Mouse (Mus musculus): Measurements from ENCODE around the gene Twnk. TPM values are rescaled to one million over a fixed set of nuclear protein-coding genes. Genes with fewer than 3 reads are reported as not detected.

Twnk gene
- polyA plus RNA-seq, 1 experiment, result 6.1 TPM

DNA sequence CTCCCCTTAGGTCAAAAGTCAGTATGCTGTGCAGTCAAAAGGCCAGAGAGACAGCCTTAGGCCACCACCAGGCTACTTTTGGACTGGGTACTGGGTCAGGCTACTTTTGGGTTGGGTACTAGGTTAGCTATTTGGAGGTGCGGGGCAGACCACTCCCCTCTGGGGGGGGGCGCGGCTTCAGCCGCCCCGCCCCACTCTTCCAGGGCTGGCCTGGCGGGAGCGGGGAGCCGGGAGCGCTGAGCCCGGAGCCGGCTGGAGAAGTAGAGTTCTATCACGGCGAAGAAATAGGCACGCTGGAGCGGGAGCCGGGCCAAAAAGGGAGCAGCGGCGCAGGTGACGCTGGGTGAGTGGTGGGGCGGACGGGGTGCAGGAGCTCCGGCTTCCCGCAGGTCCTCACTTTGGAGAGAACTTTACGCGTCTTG, 9.5 kb downstream of the Twnk start:
- DNase-seq (ENCODE audit: low read depth in 1 of 2, low spot score in 2 of 2), result no peak
- H3K4me1 ChIP-seq (ENCODE audit: control insufficient read depth, insufficient read depth, insufficient read length), result peaks cover 15% of the 10 kb centered on the region; the same call in 1 of the 2 replicates
- H3K27ac ChIP-seq (ENCODE audit: insufficient read depth, low read length), result peak overlapping the region; percentile 55; the same call in 1 of the 2 replicates
- peak overlapping the region; percentile 69 for H3K4me3 ChIP-seq (ENCODE audit: extremely low read depth, insufficient read depth, insufficient read length)
- H3K27me3 ChIP-seq (ENCODE audit: control insufficient read depth, insufficient read depth, low read length), result peaks cover 11% of the 10 kb centered on the region
- peaks cover 2% of the 10 kb centered on the region; the same call in 1 of the 2 replicates for H3K36me3 ChIP-seq (ENCODE audit: control insufficient read depth, insufficient read depth, low read length)
- WGBS, result 2% methylated on average over 25 of the region's 25 CpGs
- no peak for TF ChIP-seq CTCF (IDR thresholded peaks at IDR 0.05; ENCODE audit: extremely low read depth, insufficient read depth, insufficient read length, insufficient replicate concordance)
- TF ChIP-seq POLR2A (IDR thresholded peaks at IDR 0.05; ENCODE audit: low read depth, low read length), result no peak

DNA sequence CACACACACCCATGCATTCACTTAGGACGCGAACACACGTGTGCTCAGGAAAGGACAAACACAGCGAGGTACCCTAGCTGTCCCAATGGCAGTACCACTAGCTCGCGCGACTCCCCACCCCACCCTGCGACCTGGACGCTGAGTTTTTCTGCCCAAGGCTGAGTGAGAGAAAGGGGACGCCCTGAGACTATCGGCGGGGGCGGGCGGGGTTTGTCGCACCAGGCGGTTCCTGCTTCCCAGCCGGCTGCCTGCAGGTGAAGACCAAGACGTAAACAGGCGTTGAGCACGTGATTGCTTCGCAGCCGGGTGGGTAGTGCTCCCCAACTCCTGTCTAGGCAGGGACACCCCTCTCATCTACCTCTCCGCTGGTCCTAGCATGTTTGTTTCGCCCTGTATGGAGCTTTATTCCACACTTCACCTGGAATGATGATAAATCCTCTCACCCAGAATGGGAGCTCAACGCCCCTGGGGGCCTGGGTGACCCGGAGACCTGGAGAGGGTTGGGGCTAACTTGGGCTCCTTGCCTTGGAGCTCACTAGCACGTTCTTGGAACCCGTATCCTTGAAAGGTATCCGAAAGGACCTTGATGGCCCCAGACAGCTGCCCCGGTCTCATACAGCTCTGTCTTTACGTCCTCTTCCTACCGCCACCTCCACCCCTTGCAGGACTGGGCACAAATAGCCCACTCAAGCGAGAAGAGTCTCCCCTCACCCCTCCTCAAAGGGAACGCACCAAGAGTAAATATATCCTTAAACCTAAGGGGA, 10.2 kb downstream of the Twnk start:
- WGBS, result under 1% methylated on average over 31 of the region's 34 CpGs
- peak overlapping the region; percentile 55 for H3K27ac ChIP-seq (ENCODE audit: insufficient read depth, low read length)
- DNase-seq (ENCODE audit: low read depth in 1 of 2, low spot score in 2 of 2), result peak in 1 of 2 experiments; percentile 63

DNA sequence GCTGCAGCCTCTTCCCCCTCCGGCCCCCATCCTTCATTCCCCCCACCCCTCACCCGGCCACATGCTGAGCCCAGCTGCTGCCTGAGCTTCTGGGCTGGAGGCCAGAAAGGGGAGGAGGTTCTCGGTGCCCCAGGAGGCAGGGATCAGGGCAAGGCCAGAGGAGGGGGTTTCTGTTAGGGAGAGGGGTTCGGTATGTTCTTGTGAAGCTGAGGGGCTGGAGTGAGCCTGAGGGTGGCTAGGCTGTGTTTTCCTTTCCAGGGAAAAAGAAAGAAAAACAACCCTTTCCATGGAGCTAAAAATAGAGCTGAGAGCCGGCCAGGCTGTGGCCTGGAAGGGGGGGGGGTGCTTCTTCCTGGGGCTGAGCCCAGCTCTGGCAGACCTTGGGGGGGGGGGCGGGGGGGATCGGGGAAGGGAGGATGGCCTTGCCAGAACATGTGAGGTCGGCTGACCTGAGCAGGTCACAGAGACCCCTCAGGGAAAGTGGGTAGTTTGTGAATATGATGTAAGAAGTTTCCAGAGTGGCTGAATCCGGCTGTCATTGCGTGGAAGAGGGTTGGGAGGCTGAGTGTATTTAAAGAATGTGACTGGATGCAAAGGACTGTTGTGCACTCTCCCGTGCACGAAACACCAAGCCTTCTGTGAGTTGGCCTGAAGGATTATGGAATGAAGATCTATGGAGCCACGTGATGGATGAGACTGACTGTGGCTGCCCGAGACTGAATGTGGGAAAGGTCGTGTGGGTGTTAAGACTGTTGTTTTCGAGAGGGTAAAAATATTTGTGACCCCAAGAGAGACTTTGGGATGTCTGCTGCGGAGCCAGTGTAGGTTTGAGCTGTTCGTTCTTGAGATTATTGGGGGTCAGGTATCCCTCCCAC, 11.1 kb downstream of the Twnk start:
- WGBS, result 4% methylated on average over 18 of the region's 18 CpGs
- TF ChIP-seq POLR2A (IDR thresholded peaks at IDR 0.05; ENCODE audit: low read depth, low read length), result no peak
- TF ChIP-seq CTCF (IDR thresholded peaks at IDR 0.05; ENCODE audit: extremely low read depth, insufficient read depth, insufficient read length, insufficient replicate concordance), result no peak
- peaks cover 15% of the 10 kb centered on the region; the same call in 1 of the 2 replicates for H3K4me1 ChIP-seq (ENCODE audit: control insufficient read depth, insufficient read depth, insufficient read length)
- no peaks in the 10 kb centered on the region; the same call in 1 of the 2 replicates for H3K36me3 ChIP-seq (ENCODE audit: control insufficient read depth, insufficient read depth, low read length)
- peak overlapping the region; percentile 58; the same call in 1 of the 2 replicates for H3K27ac ChIP-seq (ENCODE audit: insufficient read depth, low read length)
- peaks cover 11% of the 10 kb centered on the region for H3K27me3 ChIP-seq (ENCODE audit: control insufficient read depth, insufficient read depth, low read length)
- no peak for DNase-seq (ENCODE audit: low read depth in 1 of 2, low spot score in 2 of 2)
- H3K4me3 ChIP-seq (ENCODE audit: extremely low read depth, insufficient read depth, insufficient read length), result peak overlapping the region; percentile 69; the same call in 1 of the 2 replicates

More for the DNA sequence above, 10.2 kb downstream of the Twnk start:
- peaks cover 11% of the 10 kb centered on the region for H3K27me3 ChIP-seq (ENCODE audit: control insufficient read depth, insufficient read depth, low read length)
- peaks cover 15% of the 10 kb centered on the region; the same call in 1 of the 2 replicates for H3K4me1 ChIP-seq (ENCODE audit: control insufficient read depth, insufficient read depth, insufficient read length)
- no peak for TF ChIP-seq CTCF (IDR thresholded peaks at IDR 0.05; ENCODE audit: extremely low read depth, insufficient read depth, insufficient read length, insufficient replicate concordance)
- no peaks in the 10 kb centered on the region; the same call in 1 of the 2 replicates for H3K36me3 ChIP-seq (ENCODE audit: control insufficient read depth, insufficient read depth, low read length)
- H3K4me3 ChIP-seq (ENCODE audit: extremely low read depth, insufficient read depth, insufficient read length), result peak overlapping the region; percentile 69

DNA sequence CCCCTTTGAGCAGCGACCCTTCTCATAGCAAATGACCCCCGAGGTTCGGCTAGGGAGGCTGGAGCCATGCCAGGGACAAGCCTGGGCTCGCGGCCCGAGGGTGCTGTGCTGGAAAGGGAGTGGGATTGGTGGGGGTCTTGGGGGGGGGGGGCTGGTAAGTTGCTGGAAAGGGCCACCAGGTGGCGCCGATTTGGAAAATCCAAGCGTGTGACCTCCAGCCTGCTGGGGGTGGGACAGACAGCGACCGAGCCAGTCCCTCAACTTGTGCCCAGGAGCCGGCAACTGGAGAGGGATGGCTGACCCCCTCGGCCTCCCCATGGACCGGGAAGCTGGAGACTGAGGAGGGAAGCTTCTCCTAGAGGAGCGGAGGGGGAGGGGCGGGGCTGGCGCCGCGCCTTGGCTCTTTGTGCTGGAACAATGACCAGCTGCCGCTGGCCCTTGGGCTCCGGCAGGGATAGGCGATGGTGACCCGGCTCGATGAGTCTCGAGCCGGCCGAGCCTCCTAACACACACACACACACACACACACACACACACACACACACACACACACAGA, 11.8 kb downstream of the Twnk start:
- peak overlapping the region; percentile 54 for H3K4me3 ChIP-seq (ENCODE audit: extremely low read depth, insufficient read depth, insufficient read length)
- peaks cover 11% of the 10 kb centered on the region for H3K27me3 ChIP-seq (ENCODE audit: control insufficient read depth, insufficient read depth, low read length)
- H3K36me3 ChIP-seq (ENCODE audit: control insufficient read depth, insufficient read depth, low read length), result no peaks in the 10 kb centered on the region
- H3K27ac ChIP-seq (ENCODE audit: insufficient read depth, low read length), result peak overlapping the region; percentile 58
- DNase-seq (ENCODE audit: low read depth in 1 of 2, low spot score in 2 of 2), result peak in 1 of 2 experiments; percentile 17
- WGBS, result 0% methylated on average over 16 of the region's 27 CpGs
- peaks cover 15% of the 10 kb centered on the region; the same call in 1 of the 2 replicates for H3K4me1 ChIP-seq (ENCODE audit: control insufficient read depth, insufficient read depth, insufficient read length)
- TF ChIP-seq CTCF (IDR thresholded peaks at IDR 0.05; ENCODE audit: extremely low read depth, insufficient read depth, insufficient read length, insufficient replicate concordance), result no peak
- no peak for TF ChIP-seq POLR2A (IDR thresholded peaks at IDR 0.05; ENCODE audit: low read depth, low read length)

DNA sequence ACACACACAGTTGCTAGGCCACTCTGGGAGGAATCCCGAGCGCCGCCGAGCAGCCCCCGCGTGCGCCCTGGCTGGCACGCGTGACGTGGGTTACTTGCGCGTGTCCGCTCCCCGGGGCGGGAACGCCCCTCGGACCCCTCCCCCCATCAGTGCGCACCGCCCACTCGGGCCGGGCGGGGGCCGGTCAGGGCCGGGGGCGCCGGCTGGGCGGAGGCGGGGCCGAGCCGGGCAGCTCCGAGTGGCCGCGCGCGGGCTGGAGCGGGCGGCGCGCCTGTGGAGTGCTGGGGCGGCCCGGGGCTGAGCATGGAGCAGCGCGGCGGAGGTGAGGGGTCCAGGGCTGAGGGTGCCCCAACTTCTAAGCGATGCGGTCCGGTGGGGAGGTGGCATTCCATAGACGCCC, 12.4 kb downstream of the Twnk start:
- peak overlapping the region; percentile 54 for H3K4me3 ChIP-seq (ENCODE audit: extremely low read depth, insufficient read depth, insufficient read length)
- 2% methylated on average over 43 of the region's 48 CpGs for WGBS
- H3K36me3 ChIP-seq (ENCODE audit: control insufficient read depth, insufficient read depth, low read length), result no peaks in the 10 kb centered on the region
- peak overlapping the region; percentile 58; the same call in 1 of the 2 replicates for H3K27ac ChIP-seq (ENCODE audit: insufficient read depth, low read length)
- peak in 1 of 2 experiments; percentile 26 for DNase-seq (ENCODE audit: low read depth in 1 of 2, low spot score in 2 of 2)
- TF ChIP-seq CTCF (IDR thresholded peaks at IDR 0.05; ENCODE audit: extremely low read depth, insufficient read depth, insufficient read length, insufficient replicate concordance) (no peak), POLR2A (IDR thresholded peaks at IDR 0.05; ENCODE audit: low read depth, low read length) (no peak)
- H3K4me1 ChIP-seq (ENCODE audit: control insufficient read depth, insufficient read depth, insufficient read length), result peaks cover 15% of the 10 kb centered on the region; the same call in 1 of the 2 replicates
- H3K27me3 ChIP-seq (ENCODE audit: control insufficient read depth, insufficient read depth, low read length), result peaks cover 11% of the 10 kb centered on the region

DNA sequence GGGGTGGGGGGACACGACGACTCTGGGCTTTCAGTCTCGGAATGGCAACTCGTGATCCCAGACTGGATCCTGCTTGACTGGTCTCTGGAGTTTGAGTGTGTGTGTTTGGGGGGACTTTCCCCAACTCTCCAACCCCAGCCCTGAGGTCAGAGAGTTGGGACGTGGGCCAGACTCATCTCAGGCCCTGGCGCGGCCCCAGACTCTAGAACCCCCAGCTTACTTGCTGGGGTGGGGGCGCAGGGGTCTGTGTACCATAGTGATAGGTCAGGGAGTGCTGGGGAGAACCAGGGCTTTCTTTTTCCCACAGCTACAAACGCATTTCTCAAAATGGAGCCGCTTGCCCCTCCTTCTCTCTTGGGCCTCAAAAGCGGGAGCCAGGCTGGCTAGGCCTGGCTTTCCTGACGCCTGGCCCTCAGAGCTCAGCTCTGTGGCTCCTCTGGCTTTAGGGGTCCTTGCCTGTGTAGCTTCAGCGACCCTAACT, 12.9 kb downstream of the Twnk start:
- Histone ChIP-seq H3K27me3 (ENCODE audit: control insufficient read depth, insufficient read depth, low read length) (peaks cover 11% of the 10 kb centered on the region), H3K36me3 (ENCODE audit: control insufficient read depth, insufficient read depth, low read length) (no peaks in the 10 kb centered on the region), H3K27ac (ENCODE audit: insufficient read depth, low read length) (peak overlapping the region; percentile 58; the same call in 1 of the 2 replicates), H3K4me1 (ENCODE audit: control insufficient read depth, insufficient read depth, insufficient read length) (peaks cover 15% of the 10 kb centered on the region; the same call in 1 of the 2 replicates), H3K4me3 (ENCODE audit: extremely low read depth, insufficient read depth, insufficient read length) (peak overlapping the region; percentile 54)
- no peak for DNase-seq (ENCODE audit: low read depth in 1 of 2, low spot score in 2 of 2)
- TF ChIP-seq POLR2A (IDR thresholded peaks at IDR 0.05; ENCODE audit: low read depth, low read length) (no peak), CTCF (IDR thresholded peaks at IDR 0.05; ENCODE audit: extremely low read depth, insufficient read depth, insufficient read length, insufficient replicate concordance) (no peak)
- 26% methylated on average over 13 of the region's 13 CpGs for WGBS

Data from spleen, adult 2 months (tissue).